Mouse (Mus musculus): Measurements from ENCODE around the gene Mrm2. TPM values are rescaled to one million over a fixed set of nuclear protein-coding genes. Genes with fewer than 3 reads are reported as not detected.

Gene Mrm2
- total RNA-seq, 2 experiments from 2014 or later, result 5.7 to 6.1 TPM

GRCm38 (mm10) chr5:140282376-140282775 lies 49.3 kb downstream of the Mrm2 start:
- intact Hi-C loops (cut with DNase I), result no loop called here

GRCm38 (mm10) chr5:140280205-140280604 lies 51.5 kb downstream of the Mrm2 start:
- intact Hi-C loops (cut with DNase I), result no loop called here
- DNase-seq, result no peak

More at GRCm38 (mm10) chr5:140282376-140282775, 49.3 kb downstream of the Mrm2 start:
- DNase-seq, result no peak

Other genes starting within 250 kb of the Mrm2 start
- gene Mad1l1, start 10.3 kb downstream of the Mrm2 start, total RNA-seq (2021), result 1 to 10 TPM; 6.5 to 7.1 TPM
- 1 to 10 TPM; 4.7 to 5.9 TPM for gene Nudt1, start 10.2 kb downstream of the Mrm2 start, total RNA-seq (2021)
- gene Snx8, start 57.4 kb upstream of the Mrm2 start, total RNA-seq (2021), result 10 to 100 TPM in 1 of 2 experiments, 1 to 10 TPM in 1; 7.3 to 10.5 TPM
- gene Eif3b, start 87.4 kb upstream of the Mrm2 start, total RNA-seq (2021), result 10 to 100 TPM; 76.1 to 76.8 TPM
- not detected for gene Gm4869, start 113.7 kb upstream of the Mrm2 start, total RNA-seq (2021)
- gene Chst12, start 173.7 kb upstream of the Mrm2 start, total RNA-seq (2021), result 1 to 10 TPM; 4.1 to 5.6 TPM
- gene Grifin, start 233.2 kb upstream of the Mrm2 start, total RNA-seq (2021), result not detected

All from gastrocnemius, postnatal 36 days (tissue).